Mouse (Mus musculus) cerebellum, adult 11 months (tissue): ENCODE data around the gene Limd2.
"Not testable (repeated sequence)": the region's sequence is repeated elsewhere in the genome, so short reads cannot be mapped to it uniquely, and the experiment has no call there.

Experiments used
- DNase-seq: peaks from one replicate; pipeline ENCODE4 v3.0.0; 2022

Limd2 gene

DNA sequence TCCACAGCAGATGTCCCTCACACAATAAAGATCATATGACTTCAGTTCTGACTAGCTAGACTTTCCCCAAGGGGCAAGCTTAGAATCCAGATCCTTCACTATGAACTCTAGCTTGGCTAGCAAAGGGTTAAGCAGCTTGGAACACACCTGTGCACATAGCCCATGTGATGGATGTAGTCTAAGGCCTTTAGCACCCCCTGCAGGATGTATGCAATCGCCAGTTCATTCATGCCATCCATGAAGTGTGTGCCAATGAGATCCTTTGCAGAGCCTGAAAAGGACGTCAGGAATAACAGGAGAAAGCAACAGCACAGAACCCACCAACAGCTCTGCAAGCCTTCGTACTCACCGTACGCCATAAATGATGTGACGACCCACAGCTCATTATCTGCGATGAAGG lies 10.1 kb upstream of the Limd2 start:
- DNase-seq = no peak

DNA sequence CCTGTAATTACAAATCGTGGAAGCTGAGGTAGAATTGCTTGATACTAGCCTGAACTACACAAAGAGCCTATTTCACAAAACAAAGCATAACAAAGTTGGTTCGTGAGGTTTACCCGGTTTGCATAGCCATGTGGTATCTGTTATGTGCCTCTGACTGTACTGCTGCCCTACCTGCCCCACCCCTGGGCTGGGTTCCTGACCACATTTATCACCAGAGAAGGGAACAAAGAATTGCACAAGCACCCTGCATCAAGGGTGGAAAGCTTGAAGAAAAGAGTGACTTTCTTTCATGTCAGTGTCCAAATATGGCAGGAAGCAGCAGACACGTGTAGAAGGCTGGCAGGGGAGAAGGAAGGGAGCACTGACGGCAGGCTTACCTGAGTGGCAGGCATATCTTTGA lies 6.8 kb upstream of the Limd2 start:
- no peak for DNase-seq

DNA sequence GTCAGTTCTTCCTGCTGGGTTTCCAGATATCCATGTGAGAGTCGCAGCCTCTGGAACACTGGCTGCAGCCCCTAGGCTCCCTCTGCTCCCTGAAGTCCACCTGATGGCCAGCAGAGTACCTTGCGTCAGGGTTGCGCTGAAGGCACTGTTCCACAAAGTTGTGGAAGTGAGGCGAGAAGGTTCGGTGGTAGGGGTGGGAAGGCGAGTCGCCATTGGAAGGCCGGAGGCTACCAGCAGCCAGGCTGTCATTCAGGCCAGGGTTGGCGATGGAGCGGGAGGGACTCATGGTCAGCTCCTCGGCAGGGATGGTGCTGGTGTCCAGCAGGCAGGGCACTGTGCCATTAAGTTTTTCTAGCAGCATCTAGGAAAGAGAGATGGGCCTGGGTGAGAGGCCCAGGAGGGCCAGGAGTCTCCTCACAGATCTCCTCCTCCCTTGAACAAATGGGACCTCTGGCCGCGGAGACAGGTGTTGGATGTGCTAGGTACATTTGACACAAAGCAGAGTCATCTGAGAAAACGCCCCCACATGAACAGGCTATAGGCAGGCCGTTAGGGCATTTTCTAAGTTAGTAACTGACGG lies 4.0 kb upstream of the Limd2 start:
- no peak for DNase-seq

DNA sequence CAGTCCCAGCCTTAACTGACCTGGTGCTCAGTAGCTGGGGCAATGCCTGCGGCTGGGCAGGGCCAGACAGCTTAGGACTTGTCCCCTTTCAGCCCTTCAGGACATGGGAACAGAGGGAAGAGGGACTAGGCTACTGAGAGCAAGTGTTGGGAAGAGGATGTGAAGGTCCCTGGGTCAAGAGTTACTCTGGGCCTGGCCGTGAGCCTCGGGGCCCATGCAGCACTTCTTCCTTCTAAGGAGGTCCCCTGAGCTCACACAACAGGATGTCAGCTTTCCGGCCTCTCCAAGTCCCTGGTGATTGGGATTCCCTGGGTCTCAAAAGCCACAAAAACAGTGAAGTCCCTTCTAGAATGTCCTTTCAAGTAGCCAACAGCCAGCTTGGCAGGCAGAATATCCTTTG lies 2.9 kb upstream of the Limd2 start:
- no peak for DNase-seq

DNA sequence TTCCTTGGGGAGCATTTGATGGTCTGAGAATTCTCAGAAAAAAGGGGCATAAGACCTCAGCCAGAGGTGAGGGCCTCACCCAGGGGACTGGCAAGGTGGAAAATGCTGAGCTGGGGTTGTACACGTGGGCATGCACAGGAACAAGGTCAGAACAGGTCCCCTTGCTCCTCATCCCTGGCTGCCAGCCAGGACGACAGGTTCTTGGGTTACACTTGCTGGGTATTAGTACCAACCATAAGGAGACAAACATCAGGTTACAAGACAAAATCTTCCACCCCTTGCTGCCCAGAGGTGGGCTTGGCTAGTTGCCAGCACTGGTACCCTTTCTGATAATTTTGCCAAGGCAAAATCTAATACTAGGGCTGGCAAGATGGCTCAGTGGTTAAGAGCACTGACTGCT lies 1.6 kb upstream of the Limd2 start:
- no peak for DNase-seq

DNA sequence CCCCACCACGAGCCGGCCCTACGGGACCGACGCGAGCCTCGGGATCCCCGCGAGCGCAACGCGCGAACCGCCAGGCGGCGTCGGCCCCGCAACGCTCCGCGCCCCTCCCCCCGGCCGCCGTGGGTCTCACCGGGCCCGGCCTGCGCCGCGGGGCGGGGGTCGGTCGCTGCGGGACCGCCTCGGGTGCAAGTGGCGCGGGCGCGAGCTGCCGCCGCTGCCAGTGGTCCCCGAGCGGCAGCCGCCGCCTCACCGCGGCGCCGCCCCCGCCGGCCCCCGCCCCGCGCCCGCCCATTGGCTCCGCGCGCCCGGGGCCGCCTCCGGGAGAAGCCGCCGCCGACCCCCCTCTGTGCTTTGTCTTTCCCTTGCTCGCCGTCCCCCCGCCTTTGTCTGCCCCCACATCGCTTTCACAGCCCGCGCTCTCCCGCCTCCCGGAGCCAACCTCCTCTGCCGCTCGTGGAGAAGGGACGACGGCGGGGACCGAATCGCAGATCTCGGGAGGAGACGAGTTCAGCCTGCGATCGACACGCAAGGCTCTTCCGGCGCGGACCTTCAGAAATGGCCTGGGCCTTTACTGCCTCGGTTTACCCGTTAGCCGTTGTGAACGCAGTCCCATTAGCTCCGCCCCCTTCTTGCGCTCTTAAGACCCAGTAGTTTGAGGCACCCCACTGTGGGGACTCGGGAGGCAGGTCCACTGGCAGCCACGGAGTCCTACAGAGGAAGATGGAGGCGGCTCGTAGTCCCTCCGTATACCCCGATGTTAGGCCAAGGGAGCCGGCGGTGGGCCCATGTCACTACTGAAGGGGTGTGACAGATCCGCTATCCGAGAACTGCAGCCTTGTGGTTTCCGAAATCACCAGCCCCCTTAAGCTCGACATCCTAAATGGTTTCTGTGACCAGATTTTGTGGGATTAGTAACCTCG lies 479 bp downstream of the Limd2 start:
- DNase-seq = peak; percentile 84

DNA sequence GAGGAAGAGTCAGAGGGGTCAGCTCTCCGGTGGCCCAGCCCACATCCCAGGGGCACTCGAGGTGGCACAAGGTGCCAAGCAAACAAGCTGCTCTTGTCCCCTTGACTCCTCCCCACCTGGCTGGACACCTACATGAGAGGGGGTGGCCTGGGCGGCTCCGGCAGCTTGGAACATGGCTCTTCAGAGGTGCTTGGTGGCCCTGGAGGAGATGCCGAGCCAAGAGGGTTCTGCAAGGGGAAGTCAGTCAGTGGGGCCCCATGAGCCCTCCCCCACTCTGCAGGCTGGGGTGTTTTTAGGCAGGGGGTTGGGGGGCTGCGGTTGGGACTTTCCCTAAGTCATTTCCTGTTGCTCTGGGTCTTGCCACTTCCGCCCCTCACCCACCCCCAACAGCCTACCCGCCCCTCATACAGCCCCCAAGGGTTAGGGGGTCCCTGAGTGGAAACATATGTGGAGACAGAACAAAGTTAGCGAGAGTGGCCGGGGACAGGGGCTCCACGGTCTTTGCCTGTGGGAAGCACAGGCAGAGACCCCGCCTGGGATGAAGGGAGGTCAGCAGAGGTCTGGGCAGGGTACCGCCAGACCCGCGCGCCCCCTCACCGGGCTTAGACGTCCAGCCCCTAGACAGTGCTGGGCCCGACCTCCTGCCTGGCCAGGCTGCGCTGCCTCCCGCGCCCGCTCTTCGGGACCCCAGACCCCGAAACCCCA lies 1.3 kb downstream of the Limd2 start:
- DNase-seq = peak; percentile 61

DNA sequence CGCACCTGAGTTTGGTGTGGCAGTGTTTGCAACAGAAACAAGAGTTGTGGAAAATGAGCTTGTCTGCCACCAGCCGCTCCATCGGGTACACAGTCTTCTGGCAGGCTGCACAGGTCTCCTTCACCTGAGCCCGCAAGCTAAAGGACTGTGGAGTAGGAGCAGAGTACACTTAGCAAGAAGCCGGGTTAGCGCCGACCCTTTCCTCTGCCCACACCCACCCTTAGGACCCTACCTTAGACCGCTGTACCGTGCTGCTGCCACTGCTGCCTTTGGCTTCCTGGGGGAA lies 1.8 kb downstream of the Limd2 start:
- no peak for DNase-seq

DNA sequence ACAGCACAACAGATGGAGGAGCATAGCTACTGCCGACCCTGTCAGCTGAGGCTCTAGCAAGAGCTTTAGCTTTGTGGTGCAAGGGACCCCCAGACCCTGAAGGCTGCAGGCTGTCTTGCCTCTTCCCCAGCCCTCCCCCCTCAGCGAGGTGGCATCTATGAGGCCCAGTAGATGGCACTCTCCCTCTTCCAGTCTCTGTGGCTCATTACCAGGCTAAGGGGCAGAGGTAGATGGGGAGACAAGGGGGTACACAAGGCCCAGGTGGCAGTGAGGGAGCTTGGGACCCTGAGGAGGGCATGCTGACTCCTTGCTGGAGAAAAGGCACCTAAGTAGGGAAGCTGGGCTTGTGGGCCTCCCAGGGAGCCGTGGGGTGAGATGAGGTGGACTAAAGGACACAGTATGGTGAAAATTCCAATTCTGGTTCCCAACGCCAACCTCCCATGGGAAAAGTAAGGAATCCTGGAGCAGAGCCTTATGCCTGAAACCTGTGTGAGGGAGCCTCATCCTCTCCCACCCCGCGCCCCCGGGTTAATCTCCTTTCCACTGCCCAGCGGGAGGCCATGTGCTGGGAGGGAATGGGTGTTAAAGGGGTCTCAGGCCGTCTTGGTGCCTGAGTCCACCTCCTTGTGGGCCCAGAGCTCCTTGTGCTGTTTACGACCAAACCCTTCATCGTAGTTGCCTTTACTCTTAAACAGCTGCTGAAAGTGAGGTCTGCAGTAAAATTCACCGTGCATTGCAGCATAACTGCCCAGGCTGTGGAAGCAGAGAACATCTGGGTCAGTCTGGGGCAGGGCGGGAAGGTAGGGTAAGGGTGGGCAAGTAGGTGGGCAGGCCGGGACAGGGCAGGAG lies 2.4 kb downstream of the Limd2 start:
- DNase-seq = no peak

DNA sequence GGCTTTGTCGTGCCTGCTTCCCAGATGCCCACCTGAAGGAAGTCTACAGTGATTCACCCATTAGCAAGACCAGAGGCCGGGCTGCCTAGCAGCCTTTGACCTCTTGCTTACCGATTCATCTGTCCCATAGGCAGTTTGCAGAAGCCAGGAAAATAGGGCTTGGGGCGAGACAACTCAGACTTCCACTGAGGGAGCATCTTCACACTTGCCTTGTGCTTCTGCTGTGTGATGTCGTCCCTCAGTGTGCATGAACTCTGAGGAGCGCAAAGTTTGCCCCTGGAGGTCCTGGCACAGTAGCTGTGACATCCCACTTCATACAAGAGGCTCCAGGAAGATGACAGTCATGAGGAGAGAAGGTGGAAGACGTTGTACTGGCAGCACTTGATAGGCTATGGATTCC lies 3.5 kb downstream of the Limd2 start:
- DNase-seq = no peak

DNA sequence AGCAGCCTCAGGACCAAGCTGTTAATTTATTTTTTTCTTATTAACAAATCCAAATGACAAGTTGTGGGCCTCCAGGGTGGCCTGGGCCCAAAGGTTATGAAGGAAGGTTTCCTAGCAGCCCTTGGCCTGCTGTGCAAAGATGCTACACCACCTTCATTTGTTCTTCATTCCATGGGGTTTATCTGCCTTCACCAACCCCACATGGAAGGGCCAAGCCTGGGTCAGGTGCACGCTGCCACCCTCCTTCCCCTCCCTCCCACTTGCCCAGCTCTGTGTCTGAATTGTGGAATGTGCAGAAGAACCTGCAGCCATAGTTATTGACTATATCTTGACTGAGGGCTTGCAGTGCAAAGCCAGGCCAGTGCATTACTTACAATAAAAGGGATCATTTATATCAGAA lies 4.4 kb downstream of the Limd2 start:
- DNase-seq = no peak

DNA sequence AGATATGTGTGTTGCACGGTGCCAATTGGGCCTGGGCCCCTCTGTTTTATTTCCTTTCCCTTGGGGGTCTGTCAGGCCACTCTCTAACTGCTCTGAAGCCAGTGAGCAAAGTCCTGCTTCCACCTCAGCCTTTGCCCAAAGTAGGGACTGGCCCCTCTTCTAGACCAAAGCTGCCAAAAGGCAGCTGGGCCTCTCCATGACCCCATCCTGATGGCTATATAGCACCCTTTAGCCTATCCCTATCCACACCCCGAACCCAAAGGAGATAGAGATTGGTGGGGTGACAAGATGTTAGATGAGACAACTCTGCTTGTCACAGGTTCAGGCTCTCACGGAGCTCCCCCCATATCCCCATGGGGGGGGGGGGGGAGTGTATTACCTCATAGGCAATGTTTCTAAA lies 4.9 kb downstream of the Limd2 start:
- DNase-seq = no peak

DNA sequence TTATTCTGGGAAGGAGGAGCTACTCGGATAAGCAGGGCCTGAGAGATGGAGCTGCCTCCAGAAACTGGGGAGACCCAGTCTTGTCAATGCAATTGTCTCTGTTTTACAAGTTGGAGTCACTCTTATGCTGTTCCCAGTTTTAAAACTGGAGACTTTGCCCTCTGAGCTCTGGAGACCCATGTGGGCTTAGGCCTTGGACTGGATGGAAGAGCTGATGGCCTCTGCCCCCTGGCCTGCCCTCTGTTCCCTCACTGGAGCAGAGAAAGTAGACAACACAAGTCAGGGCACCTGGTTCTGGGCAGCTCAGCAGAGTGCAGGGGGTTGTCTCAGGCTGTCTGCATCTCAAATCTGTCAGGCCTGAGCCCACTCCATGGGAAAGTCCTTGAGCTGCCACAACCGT lies 5.9 kb downstream of the Limd2 start:
- DNase-seq = no peak

DNA sequence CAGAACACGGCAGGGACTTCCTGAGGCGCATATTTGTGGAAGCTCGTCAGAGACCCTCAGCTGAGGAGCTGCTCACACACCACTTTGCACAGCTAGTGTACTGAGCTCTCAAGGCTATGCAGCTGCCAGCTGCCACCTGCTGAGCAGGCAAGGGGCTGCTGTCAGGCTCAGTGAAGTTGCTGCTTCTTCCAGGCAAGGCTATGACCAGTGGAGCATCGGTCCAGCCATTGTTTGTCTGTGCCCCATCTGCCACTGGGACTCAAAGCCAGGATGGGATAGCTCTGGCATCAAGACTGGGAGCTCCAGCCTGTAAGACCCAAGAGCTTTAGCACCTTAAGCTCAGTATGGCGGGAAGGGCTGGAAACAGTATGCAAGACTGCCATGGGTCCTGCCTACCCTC lies 6.6 kb downstream of the Limd2 start:
- no peak for DNase-seq

DNA sequence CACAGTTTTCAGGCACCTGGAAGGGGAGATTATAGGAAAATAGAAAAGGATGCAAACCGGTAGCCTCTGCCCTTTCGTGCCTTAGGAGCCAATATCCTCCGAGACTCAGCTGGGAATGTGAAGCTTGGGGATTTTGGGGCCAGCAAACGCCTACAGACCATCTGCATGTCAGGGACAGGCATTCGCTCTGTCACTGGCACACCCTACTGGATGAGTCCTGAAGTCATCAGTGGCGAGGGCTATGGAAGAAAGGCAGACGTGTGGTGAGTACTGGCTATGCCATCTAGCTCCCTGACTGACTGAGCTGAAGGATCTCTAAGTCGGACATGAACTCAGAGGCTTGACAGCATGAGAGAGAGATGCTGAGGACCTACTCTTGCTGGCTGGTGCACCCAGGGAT lies 8.5 kb downstream of the Limd2 start:
- no peak for DNase-seq

DNA sequence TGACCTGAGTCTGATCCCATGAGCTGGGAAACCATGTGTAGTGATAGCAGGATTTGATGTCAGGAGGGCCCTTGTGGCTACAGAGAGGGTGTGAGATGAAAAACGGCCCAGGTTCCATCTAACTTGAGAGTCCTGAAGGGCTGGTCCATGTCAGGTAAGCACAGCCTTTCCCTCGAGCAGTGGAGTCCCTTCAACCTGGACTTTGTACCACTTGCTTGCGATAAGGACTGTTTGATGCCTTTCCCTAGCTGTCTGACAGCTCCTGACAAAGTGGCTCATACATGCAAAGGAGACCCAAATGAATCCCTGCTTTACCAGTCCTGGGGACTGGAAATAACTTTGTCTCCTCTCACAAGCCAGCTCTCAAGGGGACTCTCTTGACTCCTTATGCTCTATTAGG lies 9.4 kb downstream of the Limd2 start:
- no peak for DNase-seq

DNA sequence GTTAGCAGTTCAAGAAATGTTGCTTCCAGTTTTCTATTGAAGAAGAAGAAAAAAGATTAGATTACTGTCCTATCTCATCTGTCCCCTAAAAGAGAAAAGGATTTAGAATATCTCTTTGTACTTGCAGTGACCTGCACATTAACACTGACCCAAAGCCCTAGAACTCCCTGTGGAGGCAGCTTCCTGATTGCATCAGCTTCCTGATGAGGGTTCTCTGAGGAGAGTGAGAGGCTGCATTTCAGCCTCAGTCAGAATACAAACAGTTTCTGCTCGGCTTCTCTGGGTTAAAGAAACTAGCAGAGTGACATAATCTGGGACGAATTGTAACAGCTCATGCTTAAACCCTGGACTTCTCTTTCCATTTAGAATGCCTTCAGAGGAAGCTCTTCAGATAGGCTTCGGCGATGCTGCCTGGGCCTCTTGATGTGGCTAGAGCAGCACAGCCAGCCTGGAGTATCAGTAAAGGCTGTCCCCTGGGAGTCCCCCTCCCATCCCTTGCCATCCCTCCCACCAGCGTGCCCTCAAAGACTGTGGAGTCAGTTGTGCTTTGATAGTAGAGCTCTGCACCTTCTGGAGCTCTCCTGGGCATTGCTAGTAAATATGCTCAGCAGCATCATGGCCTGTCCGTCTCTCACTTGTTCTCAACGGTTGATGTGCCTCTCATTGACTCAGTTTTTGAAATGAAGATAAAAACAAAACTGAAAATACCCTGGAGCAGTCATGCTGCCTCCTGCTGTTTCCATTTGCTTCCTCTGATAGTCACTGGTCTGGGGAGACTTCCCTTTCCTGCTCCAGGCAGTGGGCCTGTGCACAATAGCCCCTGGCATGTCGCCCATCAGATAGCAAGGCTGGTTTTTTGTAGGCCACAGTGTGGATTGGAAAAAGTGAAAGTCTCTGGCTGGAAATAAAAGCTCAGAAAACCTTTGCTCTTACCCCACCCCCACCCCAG lies 25.8 kb downstream of the Limd2 start:
- peak; percentile 39 for DNase-seq

DNA sequence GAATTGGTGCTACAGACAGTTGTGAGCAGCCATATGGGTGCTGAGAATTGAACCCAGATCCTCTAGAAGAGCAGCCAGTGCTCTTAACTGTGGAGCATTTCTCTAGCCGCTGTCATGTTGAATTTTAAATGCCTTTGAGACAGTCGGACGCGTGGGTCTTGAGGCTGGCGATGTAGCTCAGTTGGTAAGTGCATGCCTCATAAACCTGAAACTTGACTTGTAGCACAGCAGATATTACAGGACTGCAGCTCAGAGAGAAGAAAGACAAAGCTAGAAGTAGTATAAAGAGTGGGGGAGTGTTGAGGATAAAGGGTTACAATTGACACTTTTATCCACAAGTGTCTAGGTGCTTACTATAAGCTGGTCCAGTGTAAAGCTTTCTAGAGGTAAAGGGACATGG lies 28.1 kb downstream of the Limd2 start:
- DNase-seq = no peak

DNA sequence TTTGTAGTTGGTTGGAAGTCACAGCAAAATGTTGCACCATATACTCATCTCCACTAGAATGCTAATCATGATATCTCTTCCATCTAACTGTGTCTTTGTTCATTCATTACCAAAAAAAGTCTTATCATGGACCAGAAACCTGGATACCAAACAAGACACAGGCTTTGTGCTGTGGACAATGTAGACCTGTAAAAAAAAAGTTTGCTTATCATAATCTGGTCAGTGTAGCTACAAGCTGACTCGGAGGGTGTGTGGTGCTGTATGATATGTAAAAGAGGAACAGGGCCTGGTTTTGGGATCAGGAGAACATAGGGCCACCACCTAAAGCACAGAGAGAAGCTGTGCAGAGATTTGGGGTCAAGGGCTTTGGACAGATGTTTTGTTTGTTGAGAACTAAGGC lies 31.2 kb downstream of the Limd2 start:
- DNase-seq = no peak

DNA sequence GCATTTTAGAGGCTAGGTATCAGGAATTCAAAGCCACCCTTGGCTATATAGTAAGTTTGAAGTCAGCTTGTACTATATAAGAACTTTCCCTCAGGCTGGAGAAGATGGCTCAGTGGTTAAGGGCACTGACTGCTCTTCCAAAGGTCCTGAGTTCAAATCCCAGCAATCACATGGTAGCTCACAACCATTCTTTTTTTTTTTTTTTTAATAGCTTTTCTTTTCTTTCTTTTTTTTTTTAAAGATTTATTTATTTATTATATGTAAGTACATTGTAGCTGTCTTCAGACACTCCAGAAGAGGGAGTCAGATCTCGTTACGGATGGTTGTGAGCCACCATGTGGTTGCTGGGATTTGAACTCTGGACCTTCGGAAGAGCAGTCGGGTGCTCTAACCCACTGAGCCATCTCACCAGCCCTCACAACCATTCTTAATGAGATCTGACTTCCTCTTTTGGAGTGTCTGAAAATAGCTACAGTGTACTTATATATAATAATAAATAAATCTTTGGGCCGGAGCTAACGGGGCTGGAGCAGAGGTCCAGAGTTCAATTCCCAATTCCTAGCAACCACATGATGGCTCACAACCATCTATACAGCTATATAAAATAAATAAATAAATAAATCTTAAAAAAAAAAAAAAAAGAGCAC lies 33.8 kb downstream of the Limd2 start:
- not testable (repeated sequence) for DNase-seq

DNA sequence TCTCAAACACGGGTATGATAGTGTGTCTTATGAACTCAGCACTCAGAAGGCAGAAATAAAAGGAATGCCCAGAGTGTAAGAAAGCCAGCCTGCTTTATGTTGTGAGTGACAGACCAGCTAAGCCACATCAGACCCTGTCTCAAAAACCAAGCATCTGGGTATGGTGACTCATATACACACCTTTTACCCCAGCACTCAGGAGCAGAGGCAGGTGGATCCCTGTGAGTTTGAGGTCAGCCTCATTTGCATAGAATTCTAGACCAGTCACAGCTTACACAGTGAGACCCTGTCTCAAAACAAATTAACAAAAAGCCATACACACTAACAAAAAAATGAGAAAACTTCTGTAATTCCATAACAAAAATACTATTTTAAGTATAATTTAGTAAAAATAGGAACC lies 34.8 kb downstream of the Limd2 start:
- no peak for DNase-seq

DNA sequence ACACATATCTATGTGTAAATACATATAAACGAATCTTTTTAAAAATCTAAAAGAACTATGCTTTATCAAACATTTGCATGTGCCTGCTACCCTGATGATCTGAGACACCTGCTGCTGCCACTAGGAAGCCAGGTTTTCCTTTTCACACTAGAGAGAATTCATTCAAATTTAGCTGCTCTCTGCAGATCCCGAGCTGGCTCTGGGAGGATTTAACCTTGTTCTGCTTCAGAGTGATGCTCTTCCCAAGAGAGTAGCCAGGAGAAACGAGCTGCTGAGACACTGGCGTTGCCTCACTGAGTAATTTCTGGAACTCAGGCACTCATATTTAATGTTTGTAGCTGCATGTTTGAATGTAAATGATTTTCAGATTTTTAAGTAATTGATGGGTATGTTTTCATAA lies 35.9 kb downstream of the Limd2 start:
- no peak for DNase-seq
